Comparison of ENCODE assay signal across 17 mouse cellular contexts in genomic region chr3:108372274-108372673, GRCm38 (mm10). TPM values are rescaled to one million over a fixed set of nuclear protein-coding genes. Genes with fewer than 3 reads are reported as not detected.
DNase-seq lines count a peak whose midpoint lies in the region; ATAC-seq lines count a peak whose summit lies in the region.
"Had no signal": no experiment of that assay in that cellular context is flagged by ENCODE, and none has a peak within 500 bp of the region (broad histone marks: within the 10 kb centered on the region; RNA-seq: fewer than 3 reads in every experiment).

No protein-coding gene starts in this region.

- H3K9ac ChIP-seq in heart, embryonic 13.5 days, result no peak overlapping the region
- H3K9ac ChIP-seq: embryonic facial prominence, embryonic 12.5 days; forebrain, embryonic 15.5 days; limb, embryonic 13.5 days had no signal

- H3K4me3 ChIP-seq in heart, embryonic 13.5 days, result no peak overlapping the region
- H3K4me3 ChIP-seq: embryonic facial prominence, embryonic 12.5 days; forebrain, embryonic 15.5 days; gastrocnemius, adult 2 months; limb, embryonic 13.5 days had no signal

- no peaks in the 10 kb centered on the region; the same call in 1 of the 2 replicates for H3K27me3 ChIP-seq in heart, embryonic 13.5 days (replicated peaks)
- H3K27me3 ChIP-seq: embryonic facial prominence, embryonic 12.5 days; forebrain, embryonic 15.5 days; limb, embryonic 13.5 days had no signal

- 20% methylated on average over 3 of the region's 3 CpGs for WGBS in heart, embryonic 13.5 days

- intact Hi-C loops in heart, postnatal 36 days (cut with DNase I), result no loop called here

- H3K36me3 ChIP-seq in heart, embryonic 13.5 days, result no peaks in the 10 kb centered on the region
- H3K36me3 ChIP-seq: embryonic facial prominence, embryonic 12.5 days; forebrain, embryonic 15.5 days; limb, embryonic 13.5 days had no signal

- H3K4me2 ChIP-seq in heart, embryonic 13.5 days, result no peak overlapping the region
- H3K4me2 ChIP-seq: embryonic facial prominence, embryonic 12.5 days; forebrain, embryonic 15.5 days; limb, embryonic 13.5 days had no signal

- H3K27ac ChIP-seq in heart, embryonic 13.5 days (replicated peaks), result peak overlapping the region; percentile 25; the same call in 1 of the 2 replicates
- H3K27ac ChIP-seq: embryonic facial prominence, embryonic 12.5 days; forebrain, embryonic 15.5 days; gastrocnemius, adult 2 months; kidney, postnatal 0 days; limb, embryonic 13.5 days; macrophage had no signal

- H3K9me3 ChIP-seq in heart, embryonic 13.5 days, result no peaks in the 10 kb centered on the region
- H3K9me3 ChIP-seq: embryonic facial prominence, embryonic 12.5 days; forebrain, embryonic 15.5 days; limb, embryonic 13.5 days had no signal

- H3K4me1 ChIP-seq in heart, embryonic 13.5 days, result peaks cover 33% of the 10 kb centered on the region
- H3K4me1 ChIP-seq: embryonic facial prominence, embryonic 12.5 days; forebrain, embryonic 15.5 days; limb, embryonic 13.5 days had no signal

- ATAC-seq in heart, embryonic 13.5 days (ENCODE audit: extremely low read depth, insufficient number of reproducible peaks, low FRiP score, low TSS enrichment), result no peak
- ATAC-seq: forebrain, embryonic 15.5 days; inflammation-experienced regulatory T-cells, adult 6 months had no signal

- no peak for DNase-seq in heart, postnatal 36 days
- DNase-seq in 416B (ENCODE audit: low read depth), result peak; percentile 89
- peak; percentile 28 to 51 for DNase-seq in adrenal gland, postnatal 36 days
- DNase-seq in lung, postnatal 36 days, result peak; percentile 35
- DNase-seq in layer of hippocampus, postnatal 36 days, result no peak
- no peak for DNase-seq in c-Kit-positive CD71-positive TER-119-positive erythroid progenitor cells, embryonic 14.5 days (ENCODE audit: low spot score)
- DNase-seq: cerebellum, adult 9-11 months; gastrocnemius, adult 2 months; midbrain, embryonic 14.5 days; thymus, adult 2 months had no signal

RNA-seq across cellular contexts. Expression of gene Mybphl, which starts 7.6 kb away (rescaled TPM):
- polyA plus RNA-seq in heart, embryonic 13.5 days (2015; fragmentation: Nextera tagmentation; extraction: Ambion mirVana), result 40.7 and 45.8 TPM in 2 replicates
- total RNA-seq in heart, postnatal 36 days (2021), result 10 to 100 TPM; 46.4 to 54.6 TPM
- total RNA-seq in adrenal gland, postnatal 36 days (2021), result not detected
- total RNA-seq in layer of hippocampus, postnatal 36 days (2021), result 1 to 10 TPM; 1.8 to 1.9 TPM
- total RNA-seq: gastrocnemius, adult 2 months had no signal
- polyA plus RNA-seq: forebrain, embryonic 15.5 days; inflammation-experienced regulatory T-cells, adult 6 months; kidney, postnatal 0 days; limb, embryonic 13.5 days; macrophage; midbrain, embryonic 14.5 days had no signal

RNA-seq across cellular contexts. Expression of gene Psrc1, which starts 11.4 kb away (rescaled TPM):
- polyA plus RNA-seq in heart, embryonic 13.5 days (2015; fragmentation: Nextera tagmentation; extraction: Ambion mirVana), result 24.4 and 25.4 TPM in 2 replicates
- total RNA-seq in heart, postnatal 36 days (2021), result under 1 TPM; 0.39 to 0.68 TPM
- total RNA-seq in adrenal gland, postnatal 36 days (2021), result 1 to 10 TPM; 1.0 to 1.6 TPM
- 10 to 100 TPM; 18.4 TPM for total RNA-seq in layer of hippocampus, postnatal 36 days (2021)
- total RNA-seq: gastrocnemius, adult 2 months had no signal

RNA-seq across cellular contexts. Expression of gene Celsr2, which starts 43.1 kb away (rescaled TPM):
- polyA plus RNA-seq in heart, embryonic 13.5 days (2015; fragmentation: Nextera tagmentation; extraction: Ambion mirVana), result 2.1 and 3.1 TPM in 2 replicates
- 1 to 10 TPM; 6.6 to 7.4 TPM for total RNA-seq in heart, postnatal 36 days (2021)
- 1 to 10 TPM; 5.6 to 8.1 TPM for total RNA-seq in adrenal gland, postnatal 36 days (2021)
- 100 to 1,000 TPM; 178 to 190 TPM for total RNA-seq in layer of hippocampus, postnatal 36 days (2021)
- polyA plus RNA-seq: macrophage had no signal

Comparison
In these comparisons a context has a peak if more than half of its experiments do, and no peak if none do; other contexts are left out.
1. DNase-seq: peak in 416B (single experiment), adrenal gland, postnatal 36 days (2 of 2) and lung, postnatal 36 days (single experiment); none in heart, postnatal 36 days (0 of 2), layer of hippocampus, postnatal 36 days (0 of 2) and c-Kit-positive CD71-positive TER-119-positive erythroid progenitor cells, embryonic 14.5 days (single experiment).
2. RNA of gene Mybphl, which starts 7.6 kb away (total RNA-seq): 46.4 to 54.6 TPM in heart, postnatal 36 days; 1.8 to 1.9 TPM in layer of hippocampus, postnatal 36 days and not detected in adrenal gland, postnatal 36 days; every median in the first group is over 10 times any median in the second.
3. RNA of gene Psrc1, which starts 11.4 kb away (total RNA-seq): 18.4 TPM in layer of hippocampus, postnatal 36 days; 1.0 to 1.6 TPM in adrenal gland, postnatal 36 days and 0.39 to 0.68 TPM in heart, postnatal 36 days; every median in the first group is over 4 times any median in the second.
4. RNA of gene Celsr2, which starts 43.1 kb away (total RNA-seq): 178 to 190 TPM in layer of hippocampus, postnatal 36 days; 5.6 to 8.1 TPM in adrenal gland, postnatal 36 days and 6.6 to 7.4 TPM in heart, postnatal 36 days; every median in the first group is over 10 times any median in the second.